Comparison of ENCODE assay signal across 8 mouse cellular contexts in the genomic region with DNA sequence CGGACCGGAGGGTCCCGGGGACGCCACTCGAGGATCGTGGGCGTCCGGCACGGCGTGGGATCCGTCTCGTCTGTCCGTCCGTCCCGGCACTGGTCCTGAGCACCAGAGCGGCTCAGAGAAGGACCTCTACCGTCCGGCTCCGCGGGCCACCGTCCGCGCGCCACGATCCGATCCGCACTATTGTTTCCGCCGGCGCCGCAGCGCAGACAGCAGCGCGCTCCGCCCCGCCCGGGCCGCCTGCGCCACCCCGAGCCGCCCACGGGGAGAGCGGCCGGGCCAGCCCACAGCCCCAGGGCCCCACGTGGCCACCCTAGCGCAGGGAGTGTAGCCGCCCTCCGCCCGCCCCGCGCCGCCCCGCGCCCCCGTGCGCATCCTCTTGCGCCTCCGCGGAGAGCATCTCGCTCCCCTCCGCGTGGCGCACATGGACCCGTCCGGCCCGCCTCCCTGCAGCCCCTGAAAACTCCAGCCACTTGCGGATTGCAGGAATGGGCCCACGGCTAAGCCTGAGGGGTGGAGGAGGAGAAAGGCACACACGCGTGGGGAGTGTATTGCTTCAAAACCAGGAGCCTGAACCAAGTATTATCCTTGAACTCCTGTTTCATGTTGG. TPM values are rescaled to one million over a fixed set of nuclear protein-coding genes. Genes with fewer than 3 reads are reported as not detected.
A peak's percentile ranks its signal among the peaks of the same experiment; 100 is the strongest.
DNase-seq lines count a peak whose midpoint lies in the region; ATAC-seq and TF ChIP-seq lines count a peak whose summit lies in the region.

A gene (minus strand): TSS at position 231 of the 607 bp plus-strand sequence.

- TF ChIP-seq POLR2A in liver, adult 2 months (IDR thresholded peaks at IDR 0.05; ENCODE audit: extremely low read depth, insufficient read depth, low read length) = peak; percentile 89

- H3K4me3 ChIP-seq in embryonic facial prominence, embryonic 14.5 days (ENCODE audit: low read depth, low read length) = peak within 1 kb of the TSS; percentile 75
- peak within 1 kb of the TSS; percentile 86 for H3K4me3 ChIP-seq in heart, embryonic 10.5 days
- peak within 1 kb of the TSS; percentile 82 for H3K4me3 ChIP-seq in kidney, embryonic 15.5 days (replicated peaks)
- peak within 1 kb of the TSS; percentile 99 for H3K4me3 ChIP-seq in liver, adult 2 months (ENCODE audit: insufficient read depth, low read depth, low read length)

- DNase-seq in A20 (ENCODE audit: low read depth, low spot score) = peak; percentile 73
- DNase-seq in adrenal gland, postnatal 4 days (ENCODE audit: low spot score in 2 of 2) = peak; percentile 79 to 83
- peak; percentile 95 for DNase-seq in embryonic facial prominence, embryonic 14.5 days (ENCODE audit: low spot score)
- DNase-seq in heart, embryonic 10.5 days (ENCODE audit: low spot score) = peak; percentile 89
- DNase-seq in liver, adult 2 months (ENCODE audit: extremely low read depth, low read depth, low spot score) = peak; percentile 53
- DNase-seq in spleen, postnatal 36 days (ENCODE audit: low spot score in 2 of 2) = peak; percentile 89 to 90

- H3K4me2 ChIP-seq in embryonic facial prominence, embryonic 14.5 days (ENCODE audit: low read depth, low read length) = peak within 1 kb of the TSS; percentile 56
- peak within 1 kb of the TSS; percentile 78 for H3K4me2 ChIP-seq in kidney, embryonic 15.5 days

- TF ChIP-seq CTCF in liver, adult 2 months (IDR thresholded peaks at IDR 0.05; ENCODE audit: low read depth, low read length) = no peak

- H3K27me3 ChIP-seq in embryonic facial prominence, embryonic 14.5 days (replicated peaks; ENCODE audit: control insufficient read depth, insufficient read depth, low read length) = no peaks in the 10 kb centered on the region
- H3K27me3 ChIP-seq in heart, embryonic 10.5 days (ENCODE audit: insufficient read depth, poor library complexity, severe bottlenecking) = no peaks in the 10 kb centered on the region
- no peaks in the 10 kb centered on the region for H3K27me3 ChIP-seq in kidney, embryonic 15.5 days
- H3K27me3 ChIP-seq in liver, adult 2 months (ENCODE audit: control insufficient read depth, insufficient read depth, low read length) = no peaks in the 10 kb centered on the region

- H3K9ac ChIP-seq in embryonic facial prominence, embryonic 14.5 days (ENCODE audit: low read depth, low read length) = peak within 1 kb of the TSS; percentile 90
- H3K9ac ChIP-seq in kidney, embryonic 15.5 days = peak within 1 kb of the TSS; percentile 64
- peak within 1 kb of the TSS; percentile 98 for H3K9ac ChIP-seq in liver, adult 2 months (ENCODE audit: low read depth, low read length)

- H3K4me1 ChIP-seq in embryonic facial prominence, embryonic 14.5 days (ENCODE audit: control insufficient read depth, insufficient read depth, low read length) = peaks cover 10% of the 10 kb centered on the region
- H3K4me1 ChIP-seq in heart, embryonic 10.5 days = peaks cover 12% of the 10 kb centered on the region; the same call in 1 of the 2 replicates
- peaks cover 10% of the 10 kb centered on the region for H3K4me1 ChIP-seq in kidney, embryonic 15.5 days
- peaks cover 9% of the 10 kb centered on the region; the same call in 1 of the 2 replicates for H3K4me1 ChIP-seq in liver, adult 2 months (ENCODE audit: control insufficient read depth, insufficient read depth, low read length)

- peaks cover 3% of the 10 kb centered on the region; the same call in 1 of the 2 replicates for H3K79me2 ChIP-seq in liver, adult 2 months (ENCODE audit: control insufficient read depth, insufficient read depth, low read length)

- peak within 1 kb of the TSS; percentile 94 for H3K27ac ChIP-seq in embryonic facial prominence, embryonic 14.5 days (replicated peaks; ENCODE audit: low read depth, low read length)
- peak within 1 kb of the TSS; percentile 94 for H3K27ac ChIP-seq in heart, embryonic 10.5 days
- H3K27ac ChIP-seq in kidney, embryonic 15.5 days = peak within 1 kb of the TSS; percentile 91
- H3K27ac ChIP-seq in liver, adult 2 months (replicated peaks; ENCODE audit: insufficient read depth, low read depth, low read length) = peak within 1 kb of the TSS; percentile 94

- no peaks in the 10 kb centered on the region for H3K9me3 ChIP-seq in embryonic facial prominence, embryonic 14.5 days (ENCODE audit: control insufficient read depth, low read length)
- no peaks in the 10 kb centered on the region for H3K9me3 ChIP-seq in heart, embryonic 10.5 days
- no peaks in the 10 kb centered on the region for H3K9me3 ChIP-seq in kidney, embryonic 15.5 days (replicated peaks)

- ATAC-seq in embryonic facial prominence, embryonic 14.5 days (ENCODE audit: low read depth) = peak; percentile 98
- peak; percentile 99 for ATAC-seq in kidney, embryonic 15.5 days (replicated peaks; ENCODE audit: low FRiP score)
- peak; percentile 77 for ATAC-seq in monocyte, adult 5-6 weeks (replicated peaks; ENCODE audit: insufficient number of reproducible peaks, low FRiP score, low TSS enrichment, poor library complexity, severe bottlenecking)

- H3K36me3 ChIP-seq in embryonic facial prominence, embryonic 14.5 days (ENCODE audit: control insufficient read depth, insufficient read depth, low read length) = peaks cover 10% of the 10 kb centered on the region; the same call in 1 of the 2 replicates
- no peaks in the 10 kb centered on the region; the same call in 1 of the 2 replicates for H3K36me3 ChIP-seq in heart, embryonic 10.5 days
- H3K36me3 ChIP-seq in kidney, embryonic 15.5 days = peaks cover 10% of the 10 kb centered on the region
- H3K36me3 ChIP-seq in liver, adult 2 months (ENCODE audit: control insufficient read depth, insufficient read depth, low read length) = peaks cover 8% of the 10 kb centered on the region; the same call in 1 of the 2 replicates

- 0% methylated on average over 28 of the region's 70 CpGs for WGBS in embryonic facial prominence, embryonic 14.5 days
- WGBS in heart, embryonic 10.5 days = under 1% methylated on average over 67 of the region's 70 CpGs
- under 1% methylated on average over 70 of the region's 70 CpGs for WGBS in kidney, embryonic 15.5 days
- WGBS in liver, adult 2 months = 1% methylated on average over 66 of the region's 70 CpGs

RNA-seq across cellular contexts. Expression of the gene that starts here (rescaled TPM):
- total RNA-seq in adrenal gland, postnatal 4 days (2021) = 10 to 100 TPM; 21.4 to 21.6 TPM
- polyA plus RNA-seq in embryonic facial prominence, embryonic 14.5 days (2014; fragmentation: Nextera tagmentation; extraction: Ambion mirVana) = 18.6 and 21.1 TPM in 2 replicates
- polyA plus RNA-seq in heart, embryonic 10.5 days (2016; fragmentation: Nextera tagmentation; extraction: Ambion mirVana) = 9.1 and 13.6 TPM in 2 replicates
- 14.0 and 14.5 TPM in 2 replicates for polyA plus RNA-seq in kidney, embryonic 15.5 days (2015; fragmentation: Nextera tagmentation; extraction: Ambion mirVana)
- 6.1 and 7.6 TPM in 2 replicates for total RNA-seq in liver, adult 2 months (2014; rRNA removed)
- 3.6 and 3.9 TPM in 2 replicates for polyA plus RNA-seq in liver, adult 2 months (2012; rRNA removed)
- total RNA-seq in monocyte, adult 5-6 weeks (2017) = 44.1 to 55.3 TPM (median 51.0 TPM) in 3 replicates

Comparison
In these comparisons a context has a peak if more than half of its experiments do, and no peak if none do; other contexts are left out.
1. Peak in every context shown above with its lines: DNase-seq, ATAC-seq, H3K4me3 ChIP-seq and H3K27ac ChIP-seq.